Mouse (Mus musculus) kidney, adult 18-20 months (tissue): ENCODE results near the gene Reep3.
"Not testable (repeated sequence)": the region's sequence is repeated elsewhere in the genome, so short reads cannot be mapped to it uniquely, and the experiment has no call there.

Experiments used
- DNase-seq: peaks from one replicate; pipeline ENCODE4 v3.0.0; 2021

The Reep3 gene

DNA sequence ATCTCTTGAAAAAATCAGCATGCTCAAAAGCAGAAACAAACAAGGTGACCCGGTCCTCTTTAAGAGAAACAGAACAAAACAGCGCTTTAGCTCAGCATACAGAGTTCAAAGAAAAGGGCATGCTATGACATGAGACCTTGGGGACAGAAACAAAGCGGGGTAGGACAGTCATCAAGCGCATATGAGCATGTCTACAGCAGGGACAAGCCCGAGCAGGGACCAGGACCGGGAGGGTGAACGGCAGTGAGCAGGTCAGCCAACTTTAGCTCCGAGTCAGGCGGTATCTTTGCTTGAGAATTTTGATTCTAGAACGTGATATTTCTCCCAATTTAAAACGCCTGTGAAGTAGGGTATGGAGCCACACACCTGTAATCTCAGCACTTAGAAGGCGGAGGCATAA is 86.2 kb downstream of the Reep3 start:
- peak; percentile 17 for DNase-seq

GRCm38 (mm10) chr10:67004527-67005042 is 92.2 kb downstream of the Reep3 start:
- DNase-seq: peak; percentile 38

DNA sequence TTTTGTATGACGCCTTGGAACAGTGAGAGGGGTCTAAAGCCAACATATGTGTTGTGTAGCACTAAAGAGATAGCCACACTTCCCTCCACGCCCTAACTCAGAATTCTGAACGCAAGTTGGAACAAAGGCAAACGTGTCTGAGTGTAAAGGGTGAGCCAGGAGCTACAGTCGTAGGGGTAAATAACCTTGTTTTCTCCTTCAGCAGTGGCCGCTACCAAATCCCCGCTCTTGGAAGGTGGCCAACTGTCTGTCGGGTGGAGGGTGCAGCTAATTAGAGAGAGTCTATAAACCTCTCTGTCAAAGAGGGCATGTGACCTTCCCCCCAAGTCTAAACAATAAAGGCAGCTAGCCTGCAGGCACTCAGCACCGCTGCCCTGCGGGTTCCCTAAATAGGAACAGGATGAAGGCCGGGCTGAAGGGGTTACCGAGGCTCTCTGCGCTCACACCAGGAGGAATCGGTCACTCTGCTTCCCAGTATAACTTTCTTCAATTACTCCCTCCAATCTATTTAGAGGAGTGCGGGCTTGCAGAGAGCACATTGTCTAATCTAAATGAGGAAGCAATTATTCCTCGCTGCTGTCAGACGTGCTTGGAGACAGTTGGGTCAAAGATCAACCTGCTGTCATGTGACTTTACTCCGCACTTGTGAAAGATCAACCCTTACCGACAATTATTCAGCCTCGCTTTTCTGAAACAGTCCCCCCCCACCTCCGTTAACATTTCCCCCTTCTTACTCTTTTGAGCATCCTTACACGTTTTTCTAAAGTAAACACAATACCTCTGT is 92.8 kb downstream of the Reep3 start:
- DNase-seq: peak; percentile 76

DNA sequence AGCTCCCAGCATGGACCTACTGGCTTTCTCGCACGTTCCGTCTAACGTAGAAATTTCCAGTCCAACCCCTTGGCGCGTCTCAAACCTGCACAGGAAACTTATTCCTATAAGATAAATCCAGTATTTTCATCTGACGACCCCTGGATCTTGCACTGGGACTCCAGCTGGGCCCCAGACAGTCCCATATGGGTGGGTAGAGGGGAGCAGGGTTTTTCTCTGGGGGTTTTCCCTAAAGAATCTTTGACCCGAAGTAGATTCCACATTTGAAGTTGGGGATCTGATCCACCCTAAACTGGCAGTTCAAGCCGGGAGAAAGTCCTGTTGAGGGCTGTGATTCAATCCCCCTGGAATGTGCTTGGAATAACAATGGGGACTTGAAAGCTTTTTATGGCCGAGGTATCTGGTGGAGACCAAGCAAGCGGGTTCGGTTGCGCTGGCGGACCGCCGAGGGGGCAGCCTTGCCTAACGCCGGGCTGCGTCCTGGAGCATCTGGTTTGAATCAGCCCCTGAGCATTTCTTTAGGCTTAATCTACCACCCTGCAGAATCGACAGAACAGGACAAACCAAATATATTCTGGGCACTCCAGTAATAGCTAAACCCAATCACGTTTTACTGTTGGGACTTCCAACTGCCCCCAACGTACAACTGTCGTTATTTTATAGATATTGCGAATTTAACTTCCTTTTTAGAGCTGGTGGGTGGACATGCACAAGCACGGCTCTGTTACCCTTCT is 93.6 kb downstream of the Reep3 start:
- DNase-seq: peak; percentile 54

GRCm38 (mm10) chr10:67002207-67003008 is 94.3 kb downstream of the Reep3 start:
- peak; percentile 84 for DNase-seq

- not testable (repeated sequence) for DNase-seq
Observed at GRCm38 (mm10) chr10:67000958-67001615, 95.7 kb downstream of the Reep3 start.

- DNase-seq: no peak
Observed at GRCm38 (mm10) chr10:67000136-67000535, 96.6 kb downstream of the Reep3 start.

DNA sequence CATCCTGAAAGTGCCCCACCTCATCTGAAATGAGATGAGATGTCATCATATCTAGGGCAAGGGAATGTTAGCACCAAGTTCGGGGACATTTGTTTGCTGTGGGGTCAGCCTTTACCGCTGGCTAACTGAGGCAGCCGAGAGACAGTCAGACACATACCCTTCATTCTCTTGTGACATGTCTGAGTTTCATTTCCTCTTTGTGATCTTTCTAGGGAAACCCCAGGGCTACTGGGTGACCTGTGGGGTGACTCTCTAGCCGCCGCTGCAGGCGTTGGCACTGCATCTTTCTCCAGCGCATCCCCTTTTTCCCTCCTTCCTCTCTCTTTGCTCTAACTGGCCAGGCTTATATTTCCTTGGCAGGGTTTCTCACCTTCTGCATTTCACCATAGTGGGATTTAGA is 98.0 kb downstream of the Reep3 start:
- DNase-seq: no peak

DNA sequence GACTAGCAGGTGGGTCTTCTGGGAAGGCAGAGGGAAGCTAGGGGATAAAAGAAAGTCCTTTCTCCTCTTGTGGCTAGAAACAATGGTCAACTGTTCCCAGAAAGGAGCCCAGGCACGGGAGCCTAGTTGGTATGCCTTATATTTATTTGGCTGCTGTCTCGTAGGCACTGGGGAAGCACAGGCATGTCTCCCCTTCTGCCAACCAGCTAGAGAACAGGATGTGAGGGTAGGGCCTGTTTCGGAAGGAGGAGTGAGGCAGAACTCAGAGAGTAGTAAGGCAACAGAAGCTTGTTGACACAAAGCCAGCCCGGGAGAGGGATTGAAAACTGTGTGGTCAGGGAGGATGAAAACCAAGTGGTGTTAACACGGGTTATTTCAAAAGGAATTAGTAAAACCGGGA is 101.6 kb downstream of the Reep3 start:
- no peak for DNase-seq

DNA sequence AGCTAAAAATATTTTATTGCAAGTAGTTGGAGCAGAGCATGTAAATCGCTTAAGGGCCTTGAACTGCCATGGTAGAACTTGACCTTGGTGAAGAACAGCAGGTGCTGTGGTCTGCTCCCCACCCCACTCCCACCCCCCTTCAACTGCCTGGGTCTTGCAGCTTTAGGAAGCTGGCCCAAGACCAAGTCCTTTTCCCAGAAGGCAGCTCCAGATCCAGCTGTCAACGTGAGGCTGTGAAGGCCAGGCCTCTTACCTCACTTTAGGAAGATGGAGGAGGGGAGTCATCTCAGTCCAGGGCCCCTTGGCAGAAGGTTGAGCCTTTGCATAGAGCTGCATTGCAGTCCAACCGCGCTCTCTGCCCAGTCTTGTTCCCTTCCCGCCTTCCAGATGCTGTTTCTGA is 102.3 kb downstream of the Reep3 start:
- DNase-seq: no peak

GRCm38 (mm10) chr10:66992591-66992990 is 104.2 kb downstream of the Reep3 start:
- DNase-seq: no peak

DNA sequence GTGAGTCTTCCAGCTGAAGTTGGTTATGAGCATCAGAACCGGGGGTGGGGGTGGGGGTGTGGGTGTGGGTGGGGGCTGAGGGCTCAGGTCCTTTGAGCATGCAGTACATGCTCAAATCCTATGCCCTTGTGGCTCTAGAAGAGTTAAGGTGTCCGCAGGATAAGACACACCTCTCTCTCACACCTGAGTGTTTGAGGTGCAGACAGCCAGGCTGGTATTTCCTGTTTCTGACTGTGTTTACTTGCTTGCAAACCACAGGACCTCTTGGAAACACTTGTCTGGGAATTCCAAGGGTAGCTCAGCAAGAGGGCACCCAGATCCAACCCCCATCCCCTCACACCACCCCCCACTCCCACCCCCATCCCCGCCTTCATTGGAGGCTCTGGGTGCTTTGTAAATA is 106.2 kb downstream of the Reep3 start:
- no peak for DNase-seq

- DNase-seq: no peak
Observed at GRCm38 (mm10) chr10:66983043-66983442, 113.7 kb downstream of the Reep3 start.

- no peak for DNase-seq
Observed at GRCm38 (mm10) chr10:66978215-66978614, 118.5 kb downstream of the Reep3 start.

DNA sequence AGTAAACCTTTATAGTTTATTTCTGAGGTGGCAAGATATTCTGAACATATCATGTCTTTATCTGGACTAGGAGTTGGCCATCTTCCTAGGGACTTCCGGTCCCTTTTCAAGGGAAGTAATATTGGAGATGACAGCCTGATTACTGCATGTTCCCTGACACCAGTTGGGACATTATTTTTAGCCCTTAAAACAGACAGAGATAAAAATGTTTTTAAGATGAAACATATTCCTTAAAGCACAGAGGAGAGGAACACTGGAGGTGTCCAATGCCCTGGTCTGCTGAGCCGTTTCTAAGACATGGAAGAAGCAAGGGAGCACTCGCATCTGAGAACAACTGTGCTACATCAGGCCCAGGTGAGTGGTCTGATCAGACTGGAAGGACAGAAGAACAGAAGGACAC is 119.7 kb downstream of the Reep3 start:
- no peak for DNase-seq

DNA sequence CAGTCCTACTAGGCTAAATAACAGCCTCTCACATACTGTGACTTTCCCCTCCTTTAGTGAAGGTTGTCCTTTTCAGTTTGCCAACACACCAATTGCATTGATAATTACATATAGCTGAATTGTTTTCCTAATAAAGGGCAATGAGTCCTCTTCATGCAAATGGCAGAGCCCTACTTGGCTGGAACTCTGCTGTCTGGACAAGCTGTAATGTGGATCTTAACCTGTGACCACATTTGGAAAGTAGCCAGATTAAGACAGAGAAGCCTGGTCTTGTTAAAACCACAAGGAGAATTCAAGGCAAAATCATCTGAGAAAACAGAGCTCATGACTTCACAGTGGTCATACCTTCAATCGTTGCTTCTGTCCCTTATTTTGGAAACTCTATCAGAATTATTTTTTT is 121.3 kb downstream of the Reep3 start:
- no peak for DNase-seq

GRCm38 (mm10) chr10:66974417-66974816 is 122.3 kb downstream of the Reep3 start:
- DNase-seq: no peak

GRCm38 (mm10) chr10:66973866-66974265 is 122.9 kb downstream of the Reep3 start:
- DNase-seq: no peak

DNA sequence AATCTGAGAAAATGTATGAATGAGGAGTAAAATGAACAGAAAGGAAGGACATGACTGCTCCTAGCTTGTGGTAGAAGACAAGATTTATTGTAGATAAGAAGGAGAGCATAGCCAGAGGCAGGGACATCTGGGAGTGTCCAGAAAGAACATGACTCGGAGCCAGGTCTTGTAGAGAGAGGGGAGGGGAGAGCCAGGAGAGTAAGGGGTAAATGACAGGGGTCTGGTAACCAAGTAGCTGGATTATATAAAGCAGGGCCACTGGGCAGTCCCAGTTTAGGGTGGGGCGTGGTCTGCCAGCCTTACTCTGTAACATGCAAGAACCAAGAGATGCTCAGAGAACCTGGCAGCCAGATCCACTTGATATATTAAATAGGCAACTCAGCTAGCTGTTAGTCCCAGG is 123.5 kb downstream of the Reep3 start:
- DNase-seq: no peak

GRCm38 (mm10) chr10:66970336-66971115 is 126.2 kb downstream of the Reep3 start:
- no peak for DNase-seq

DNA sequence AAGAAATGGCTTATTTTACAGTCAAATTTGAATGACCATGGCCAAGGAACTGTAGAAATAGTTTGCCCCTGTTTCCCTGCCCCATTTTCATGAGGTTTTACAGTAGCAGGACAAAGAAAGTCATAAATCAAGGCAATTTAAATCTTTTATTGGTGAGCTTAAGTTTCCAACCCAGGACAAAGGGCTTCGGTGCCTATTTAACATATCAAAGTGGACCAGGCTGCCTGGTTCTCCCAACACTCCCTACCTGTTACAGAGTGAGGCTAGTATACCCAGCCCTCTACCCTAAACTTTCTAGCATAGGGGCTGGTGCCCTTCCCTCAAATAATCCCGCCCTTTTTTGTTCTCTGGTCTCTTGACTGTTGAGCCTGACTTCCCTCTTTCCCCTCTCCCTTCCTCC is 127.2 kb downstream of the Reep3 start:
- DNase-seq: no peak

- no peak for DNase-seq
Observed at GRCm38 (mm10) chr10:66969081-66969480, 127.7 kb downstream of the Reep3 start.
